Mouse (Mus musculus) layer of hippocampus, adult 18-20 months (tissue): ENCODE data around the gene Tmsb4x. TPM values are rescaled to one million over a fixed set of nuclear protein-coding genes. Genes with fewer than 3 reads are reported as not detected.
A peak's percentile ranks its signal among the peaks of the same experiment; 100 is the strongest.

Experiments
- DNase-seq, 2 experiments: peaks; one replicate each; pipeline ENCODE4 v3.0.0; 2022; ENCODE audit warnings: low spot score in 2 of 2
- total RNA-seq, 2 experiments: library from RNA; stranded (reverse); gene quantifications; 2 replicates each; pipeline ENCODE4 v1.2.3; 2021

Tmsb4x gene
- total RNA-seq, 2 experiments from 2014 or later, result 1,626 to 1,851 TPM

DNA sequence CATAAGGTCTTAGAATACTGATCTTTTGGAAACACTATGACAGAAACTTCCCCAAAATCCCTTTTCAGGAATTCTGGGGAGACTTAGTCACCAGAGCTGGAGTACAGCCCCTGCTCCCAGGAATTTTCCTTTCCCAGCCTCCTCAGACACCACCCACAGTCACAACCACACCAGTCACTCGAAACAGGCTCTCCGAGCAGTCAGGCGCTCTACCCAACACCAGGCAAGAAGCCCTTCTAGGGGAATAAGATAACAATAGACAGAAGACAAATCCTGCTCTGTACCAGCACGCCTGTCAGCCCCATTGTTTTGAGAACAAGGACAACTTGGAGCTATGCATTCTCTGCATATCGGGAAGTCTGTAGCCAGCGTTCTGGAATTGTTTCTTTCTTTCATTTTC lies 25.6 kb downstream of the Tmsb4x start:
- peak in 1 of 2 experiments; percentile 19 for DNase-seq

DNA sequence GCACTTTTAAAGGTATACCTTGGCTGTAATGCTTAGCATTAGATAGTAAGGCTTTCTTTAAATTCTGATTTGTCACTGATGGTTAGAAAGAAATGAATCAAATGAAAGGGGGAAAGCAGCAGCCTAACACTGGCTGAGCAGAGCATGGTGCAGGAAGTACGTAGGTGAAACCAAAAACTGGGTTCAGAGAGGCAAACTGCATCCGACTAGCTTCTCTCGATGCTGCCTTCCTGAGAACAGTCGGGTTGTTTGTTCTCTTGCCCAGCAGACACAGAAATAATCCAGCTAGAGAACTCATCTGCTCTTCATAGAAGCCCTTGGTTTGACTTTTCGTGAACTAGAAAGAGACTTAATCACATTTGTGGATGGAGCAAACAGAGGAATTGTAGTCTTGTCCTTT lies 26.7 kb downstream of the Tmsb4x start:
- DNase-seq, result no peak

DNA sequence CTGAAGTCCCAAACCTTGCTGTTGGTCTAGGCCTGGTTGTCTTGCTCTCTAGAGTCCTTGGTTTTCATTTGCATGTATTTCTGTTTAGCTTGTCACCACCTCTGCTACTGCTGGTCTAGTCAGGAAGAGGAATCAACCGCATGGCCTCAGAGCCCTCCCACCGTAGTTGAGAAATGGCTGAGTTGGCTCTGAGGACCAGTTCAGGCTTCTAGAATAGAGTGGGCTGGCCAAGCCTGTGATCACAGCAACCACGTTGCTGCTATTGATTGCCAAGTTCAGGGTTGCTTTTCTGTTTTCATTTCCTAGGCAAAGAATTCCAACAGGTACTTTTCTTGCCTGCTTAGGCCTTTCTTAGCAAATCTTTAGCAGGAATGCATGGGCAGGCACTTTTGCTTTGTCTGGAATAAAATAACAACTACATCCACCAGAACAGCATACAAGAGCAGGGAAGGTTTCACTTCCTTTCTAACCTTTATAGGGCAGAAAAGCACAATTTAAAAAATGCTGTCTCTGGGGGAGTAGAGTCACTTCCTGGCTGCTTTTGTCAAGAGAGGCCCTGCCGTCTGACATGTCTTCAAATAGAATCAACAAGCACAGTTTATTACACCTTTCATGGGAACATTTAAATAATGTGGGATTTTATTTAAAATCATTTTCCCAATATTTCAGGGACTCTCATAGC lies 29.0 kb downstream of the Tmsb4x start:
- DNase-seq, result peak in 1 of 2 experiments; percentile 10

DNA sequence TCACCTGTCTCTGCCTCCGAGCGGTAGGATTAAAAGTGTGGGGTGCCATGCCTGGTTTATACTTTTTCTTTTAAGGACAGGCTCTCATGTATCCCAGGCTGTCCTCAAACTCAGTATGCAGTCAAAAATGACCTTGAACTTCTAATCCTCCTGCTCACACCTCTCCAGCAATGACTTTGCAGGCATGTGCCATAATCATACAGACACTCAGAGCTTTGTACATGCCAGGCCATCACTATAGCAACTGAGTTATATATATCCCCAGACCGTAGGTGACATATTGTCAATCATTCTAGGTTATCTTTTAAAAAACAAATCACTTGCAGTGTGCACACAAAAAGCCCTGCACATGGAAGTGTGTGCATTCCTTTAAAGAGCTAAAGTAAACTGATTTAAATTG lies 29.6 kb downstream of the Tmsb4x start:
- no peak for DNase-seq

DNA sequence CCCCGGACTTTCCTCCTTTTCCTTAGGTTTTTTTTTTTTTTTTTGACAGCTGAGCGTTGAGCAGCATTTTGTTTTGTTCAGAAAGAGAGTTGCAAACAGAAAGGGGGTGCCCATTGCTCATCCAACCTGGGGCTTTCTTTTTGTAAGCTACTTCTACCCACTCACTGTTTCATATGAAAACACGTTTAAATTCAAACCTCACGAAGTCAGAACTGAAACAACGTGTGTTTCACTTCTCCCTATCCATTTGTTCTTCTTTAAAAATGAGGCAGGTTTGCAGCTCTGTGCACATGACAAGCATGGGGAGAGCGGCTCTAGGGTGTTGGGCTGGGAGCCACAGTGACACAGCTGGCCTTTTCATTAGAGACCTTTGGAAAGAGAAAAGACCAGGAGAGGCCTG lies 33.8 kb downstream of the Tmsb4x start:
- no peak for DNase-seq

DNA sequence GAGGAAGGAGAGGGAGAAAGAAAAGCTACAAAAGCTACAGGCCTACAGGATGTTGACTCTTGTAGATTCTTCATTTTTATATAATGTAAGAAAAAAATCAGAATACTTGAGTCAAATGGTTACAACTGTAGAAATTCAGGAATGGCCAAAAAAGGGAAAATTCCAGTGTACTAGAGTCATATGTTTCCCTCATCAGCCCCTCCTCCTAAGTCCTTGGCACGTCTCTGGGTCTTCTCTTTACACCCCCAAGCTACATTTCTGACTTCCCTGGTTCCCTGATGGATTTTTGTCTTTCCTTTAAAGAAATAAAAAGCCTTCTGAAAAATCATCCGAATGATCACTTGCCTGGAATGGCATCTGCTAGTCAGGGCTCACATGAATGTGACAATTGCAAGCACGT lies 34.8 kb downstream of the Tmsb4x start:
- no peak for DNase-seq

DNA sequence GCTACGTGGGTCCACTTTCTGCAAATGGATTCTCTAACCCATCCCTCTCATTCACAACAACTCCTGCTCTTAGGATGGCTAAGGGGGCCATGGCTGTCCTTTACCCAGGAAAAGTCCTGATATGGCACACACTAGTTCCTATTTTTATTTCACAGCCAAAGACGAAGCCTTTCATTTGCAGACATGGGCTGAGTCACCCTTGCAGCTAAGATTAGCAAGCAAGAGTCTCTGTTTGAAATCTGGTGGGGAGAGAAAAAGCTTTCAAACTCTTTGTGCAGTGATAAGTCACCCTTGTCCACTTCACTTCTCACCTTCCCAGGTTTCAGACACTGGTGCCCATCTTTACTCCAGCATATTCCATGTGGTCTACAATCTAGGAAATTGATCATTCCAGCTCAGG lies 36.9 kb downstream of the Tmsb4x start:
- DNase-seq, result no peak

DNA sequence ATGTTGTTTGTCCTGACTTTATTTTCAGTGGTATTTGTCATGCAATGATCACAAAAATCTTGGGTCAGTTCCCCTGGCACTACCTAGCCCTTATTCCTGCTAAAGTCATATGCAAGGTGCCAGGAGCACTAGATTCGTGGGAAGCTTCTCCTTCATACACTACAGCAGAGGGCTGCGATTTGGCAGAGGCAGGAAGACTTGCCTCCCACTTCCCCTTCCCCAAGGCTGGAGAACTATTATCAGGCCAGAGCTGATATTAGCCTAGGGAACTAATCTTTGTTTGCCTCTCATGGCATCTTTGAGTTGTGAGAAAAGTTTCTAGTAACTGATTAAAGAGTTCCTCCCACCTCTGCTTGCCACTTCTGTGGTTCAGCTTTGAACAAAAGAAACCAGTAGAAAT lies 37.8 kb downstream of the Tmsb4x start:
- DNase-seq, result no peak

DNA sequence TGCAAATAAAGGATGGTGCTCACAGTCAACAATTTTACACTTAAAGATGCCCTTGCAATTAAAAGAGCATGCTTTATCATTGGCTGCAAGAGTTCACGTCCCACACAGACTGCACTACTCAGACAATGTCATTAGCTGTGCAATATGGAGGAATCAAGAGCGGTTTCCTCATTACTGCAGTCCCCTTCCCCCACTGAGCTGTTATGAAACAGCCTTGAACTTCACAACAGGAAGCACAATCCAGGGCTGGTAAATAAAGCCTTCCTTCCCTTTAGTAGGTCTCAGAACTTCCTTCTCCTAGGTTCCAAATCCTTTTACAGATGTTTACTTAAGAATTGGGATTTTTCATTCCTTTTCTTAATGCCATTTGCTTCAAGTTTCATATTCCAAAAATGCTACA lies 41.8 kb downstream of the Tmsb4x start:
- no peak for DNase-seq

DNA sequence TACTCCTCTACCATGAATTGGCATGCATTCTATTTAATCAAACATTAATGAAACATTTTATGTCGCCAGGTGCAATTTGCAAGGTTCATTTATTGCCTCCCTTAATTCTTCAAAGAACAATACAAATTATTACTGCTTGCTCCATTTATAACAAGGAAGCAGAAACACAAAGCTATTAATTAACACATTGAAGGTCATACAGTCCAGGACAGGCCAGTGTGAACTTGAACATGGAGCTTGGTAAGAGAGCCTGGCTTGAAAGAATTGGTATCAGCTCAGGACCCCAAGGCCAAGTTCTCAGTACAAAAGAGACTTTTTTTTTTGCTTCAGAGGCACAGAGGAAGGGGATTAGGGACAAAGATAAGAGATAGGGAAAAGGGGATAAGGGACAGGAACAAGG lies 43.1 kb downstream of the Tmsb4x start:
- no peak for DNase-seq

DNA sequence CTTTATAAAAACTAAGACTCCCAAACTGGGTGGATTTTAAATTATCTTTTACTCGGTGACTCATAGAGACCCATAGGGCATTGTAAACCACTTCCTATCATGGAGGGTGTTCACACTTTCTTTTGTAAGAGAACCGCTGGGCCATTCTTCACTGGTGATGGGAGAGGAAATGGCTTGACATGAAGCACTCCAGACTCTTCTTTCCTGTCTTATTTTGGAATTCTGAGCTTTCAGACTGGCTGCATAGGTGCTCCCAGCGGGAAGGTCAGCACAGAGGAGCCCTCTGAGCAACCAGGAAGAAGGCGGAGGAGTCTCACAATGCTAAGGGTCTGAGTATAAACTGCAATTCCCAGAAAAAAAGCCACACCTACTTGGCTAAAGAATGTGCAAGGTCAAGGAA lies 51.4 kb downstream of the Tmsb4x start:
- DNase-seq, result no peak

Other genes with a start within 250 kb of the Tmsb4x start
- gene Tlr8, start 55.0 kb upstream of the Tmsb4x start, total RNA-seq, result under 1 TPM in 1 of 2 experiments, not detected in 1; 0.20 TPM
- gene Tlr7, start 121.2 kb upstream of the Tmsb4x start, total RNA-seq, result 1 to 10 TPM; 4.0 to 4.9 TPM
- 10 to 100 TPM; 24.9 to 27.0 TPM for gene Prps2, start 173.4 kb upstream of the Tmsb4x start, total RNA-seq